Mouse (Mus musculus): Measurements from ENCODE around the gene Snap47. TPM values are rescaled to one million over a fixed set of nuclear protein-coding genes. Genes with fewer than 3 reads are reported as not detected.
A peak's percentile ranks its signal among the peaks of the same experiment; 100 is the strongest.

The Snap47 gene
- total and polyA plus RNA-seq, 2 experiments from 2014 or later: 467 to 588 TPM

DNA sequence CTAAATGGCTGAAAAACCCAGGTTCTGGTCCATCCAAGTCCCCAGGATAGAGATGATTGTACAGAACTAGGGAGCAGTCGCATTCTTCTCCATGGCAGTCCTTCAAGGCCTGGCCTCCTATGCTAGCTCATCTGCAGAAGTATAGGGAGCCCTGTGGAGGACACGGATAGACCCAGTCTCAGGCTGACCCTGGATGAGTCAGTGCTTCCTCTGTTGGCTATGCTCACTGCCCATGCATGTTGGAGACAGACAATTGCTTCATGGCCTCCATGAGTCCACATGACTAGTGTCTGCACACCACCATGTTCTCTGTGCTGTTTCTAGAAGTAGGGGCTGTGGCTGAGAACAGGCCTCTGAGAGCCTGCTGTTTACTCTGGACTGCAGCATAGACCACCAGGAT is 5.4 kb upstream of the Snap47 start:
- no peak overlapping the region for H3K9ac ChIP-seq (replicated peaks; ENCODE audit: low read length, poor library complexity, severe bottlenecking)
- ATAC-seq (ENCODE audit: low FRiP score) (no peak), DNase-seq (ENCODE audit: low spot score) (no peak)
- H3K36me3 ChIP-seq (ENCODE audit: insufficient read depth, low read length): peaks cover 39% of the 10 kb centered on the region
- H3K4me3 ChIP-seq (ENCODE audit: low read depth, low read length): no peak overlapping the region
- H3K4me2 ChIP-seq (ENCODE audit: low read depth, low read length, poor library complexity, severe bottlenecking): no peak overlapping the region
- no peak overlapping the region for H3K27ac ChIP-seq (ENCODE audit: low read depth, low read length)
- no peaks in the 10 kb centered on the region for H3K9me3 ChIP-seq (ENCODE audit: low read length)
- WGBS: 91% methylated on average over 2 of the region's 2 CpGs
- H3K27me3 ChIP-seq (ENCODE audit: insufficient read depth, low read length): no peaks in the 10 kb centered on the region
- H3K4me1 ChIP-seq (ENCODE audit: insufficient read depth, low read length): 0 out of 2 replicates have a peak, but pooled peaks cover under 1% of the 10 kb centered on the region
- no peak for TF ChIP-seq CTCF (IDR thresholded peaks at IDR 0.05)

DNA sequence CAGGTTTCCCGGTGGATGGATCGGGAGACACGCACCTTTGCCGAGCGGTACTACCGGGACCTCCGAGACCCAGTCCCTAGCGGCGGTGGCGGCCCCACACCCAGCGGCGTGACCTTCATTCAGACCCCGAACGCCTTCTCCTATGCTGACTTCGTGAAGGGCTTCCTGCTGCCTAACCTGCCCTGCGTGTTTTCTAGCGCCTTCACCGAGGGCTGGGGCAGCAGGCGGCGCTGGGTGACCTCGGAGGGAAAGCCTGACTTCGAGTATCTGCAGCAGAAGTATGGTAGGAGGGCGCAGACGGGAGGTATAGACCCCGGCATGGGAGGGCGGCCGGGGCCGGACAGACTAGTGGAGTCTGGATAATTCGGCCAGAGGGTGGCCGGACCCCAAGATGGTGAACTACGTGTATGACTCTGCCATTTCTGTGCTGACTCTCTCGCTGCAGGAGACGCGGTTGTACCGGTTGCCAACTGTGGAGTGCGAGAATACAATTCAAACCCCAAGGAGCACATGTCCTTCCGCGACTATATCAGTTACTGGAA is 685 bp downstream of the Snap47 start:
- Histone ChIP-seq H3K9me3 (ENCODE audit: low read length) (no peaks in the 10 kb centered on the region), H3K27me3 (ENCODE audit: insufficient read depth, low read length) (no peaks in the 10 kb centered on the region), H3K4me1 (ENCODE audit: insufficient read depth, low read length) (peaks cover 8% of the 10 kb centered on the region; the same call in 1 of the 2 replicates), H3K4me3 (ENCODE audit: low read depth, low read length) (peak overlapping the region; percentile 84), H3K9ac (replicated peaks; ENCODE audit: low read length, poor library complexity, severe bottlenecking) (peak overlapping the region; percentile 88), H3K36me3 (ENCODE audit: insufficient read depth, low read length) (peaks cover 22% of the 10 kb centered on the region), H3K4me2 (ENCODE audit: low read depth, low read length, poor library complexity, severe bottlenecking) (peak overlapping the region; percentile 91), H3K27ac (ENCODE audit: low read depth, low read length) (peak overlapping the region; percentile 87)
- DNase-seq (ENCODE audit: low spot score) (peak; percentile 19), ATAC-seq (ENCODE audit: low FRiP score) (peak; percentile 62)
- TF ChIP-seq CTCF (IDR thresholded peaks at IDR 0.05): no peak; the same call in 1 of the 2 replicates
- WGBS: under 1% methylated on average over 38 of the region's 38 CpGs

DNA sequence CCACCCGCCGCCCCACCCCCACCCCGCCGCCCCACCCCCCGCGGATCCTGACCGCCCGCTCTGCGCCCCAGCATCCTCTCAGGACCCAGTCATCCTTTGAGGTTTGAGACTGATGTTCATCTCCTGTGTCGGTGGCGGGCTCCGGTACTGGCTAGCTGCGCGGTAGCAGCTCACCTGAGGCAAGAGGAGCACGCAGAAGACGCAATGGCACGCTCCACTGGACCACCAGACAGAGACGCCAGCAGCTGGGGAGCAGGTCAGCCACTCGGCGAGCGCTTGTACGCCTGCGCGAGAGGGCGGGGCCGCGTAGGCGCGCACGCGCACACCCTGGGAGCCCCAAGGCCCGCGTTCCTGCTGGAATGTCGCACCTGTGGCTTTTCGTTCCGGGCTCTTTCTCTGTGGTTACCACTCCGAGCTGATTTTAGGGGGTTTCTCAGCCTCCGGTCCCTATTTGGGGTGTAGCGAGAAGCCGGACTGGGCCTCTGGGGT is 1.2 kb downstream of the Snap47 start, which contains the start of gene Jmjd4:
TSS of gene Jmjd4 (plus strand) at position 305 of the 489 bp plus-strand sequence.
- ATAC-seq (ENCODE audit: low FRiP score) (peak; percentile 93), DNase-seq (ENCODE audit: low spot score) (peak; percentile 94)
- Histone ChIP-seq H3K4me3 (ENCODE audit: low read depth, low read length) (peak within 1 kb of the TSS; percentile 84), H3K4me2 (ENCODE audit: low read depth, low read length, poor library complexity, severe bottlenecking) (peak within 1 kb of the TSS; percentile 91), H3K4me1 (ENCODE audit: insufficient read depth, low read length) (peaks cover 8% of the 10 kb centered on the region; the same call in 1 of the 2 replicates), H3K9me3 (ENCODE audit: low read length) (no peaks in the 10 kb centered on the region), H3K9ac (replicated peaks; ENCODE audit: low read length, poor library complexity, severe bottlenecking) (peak within 1 kb of the TSS; percentile 88), H3K27me3 (ENCODE audit: insufficient read depth, low read length) (no peaks in the 10 kb centered on the region), H3K27ac (ENCODE audit: low read depth, low read length) (peak within 1 kb of the TSS; percentile 87), H3K36me3 (ENCODE audit: insufficient read depth, low read length) (peaks cover 16% of the 10 kb centered on the region)
- no peak for TF ChIP-seq CTCF (IDR thresholded peaks at IDR 0.05)
- WGBS: under 1% methylated on average over 29 of the region's 40 CpGs

DNA sequence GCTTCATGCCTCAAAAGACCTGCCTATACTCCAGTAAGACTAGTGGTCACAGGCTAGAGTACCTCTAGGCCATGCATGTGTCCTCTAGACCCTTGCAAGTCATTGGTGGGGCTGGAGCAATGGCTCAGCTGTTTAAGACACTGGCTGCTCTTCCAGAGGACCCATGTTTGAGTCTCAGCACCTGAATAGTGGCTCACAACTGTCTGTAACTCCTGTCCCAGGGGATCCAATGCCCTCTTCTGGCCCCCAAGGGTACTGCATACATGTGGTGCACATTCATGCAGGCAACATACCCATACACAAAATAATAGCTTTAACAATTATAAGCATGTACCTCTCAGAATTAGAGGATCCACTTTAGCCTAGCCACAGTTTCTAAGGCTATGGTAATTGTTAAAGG is 7.9 kb downstream of the Snap47 start:
- no peaks in the 10 kb centered on the region for H3K9me3 ChIP-seq (ENCODE audit: low read length)
- no peak overlapping the region for H3K4me2 ChIP-seq (ENCODE audit: low read depth, low read length, poor library complexity, severe bottlenecking)
- no peak for ATAC-seq (ENCODE audit: low FRiP score)
- no peak for TF ChIP-seq CTCF (IDR thresholded peaks at IDR 0.05)
- DNase-seq (ENCODE audit: low spot score): no peak
- H3K27me3 ChIP-seq (ENCODE audit: insufficient read depth, low read length): no peaks in the 10 kb centered on the region
- no peak overlapping the region for H3K27ac ChIP-seq (ENCODE audit: low read depth, low read length)
- no peaks in the 10 kb centered on the region for H3K4me1 ChIP-seq (ENCODE audit: insufficient read depth, low read length)
- no peak overlapping the region for H3K4me3 ChIP-seq (ENCODE audit: low read depth, low read length)
- H3K9ac ChIP-seq (replicated peaks; ENCODE audit: low read length, poor library complexity, severe bottlenecking): no peak overlapping the region
- H3K36me3 ChIP-seq (ENCODE audit: insufficient read depth, low read length): no peaks in the 10 kb centered on the region; the same call in 1 of the 2 replicates

DNA sequence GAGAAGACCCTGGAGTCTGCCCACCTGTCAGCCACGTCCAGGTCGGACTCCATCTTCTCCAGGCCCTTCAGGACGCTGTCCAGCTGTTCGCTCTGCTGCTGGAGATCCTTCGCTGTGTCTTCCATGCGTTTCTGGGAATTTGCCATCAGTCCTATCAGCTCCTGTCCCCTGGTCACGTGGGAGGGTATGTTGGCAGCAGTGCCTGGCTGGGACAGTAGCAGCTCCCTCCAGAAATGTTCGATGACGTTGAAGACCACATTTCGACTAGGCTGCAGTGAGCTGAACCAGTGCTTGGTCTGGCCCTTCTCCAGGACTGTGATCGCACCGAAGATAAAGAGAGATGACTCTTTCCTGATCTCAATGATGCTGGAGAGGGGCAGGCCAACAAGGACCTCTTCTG is 13.0 kb downstream of the Snap47 start:
- WGBS: 95% methylated on average over 12 of the region's 12 CpGs
- no peak for ATAC-seq (ENCODE audit: low FRiP score)
- H3K36me3 ChIP-seq (ENCODE audit: insufficient read depth, low read length): peaks cover 15% of the 10 kb centered on the region

DNA sequence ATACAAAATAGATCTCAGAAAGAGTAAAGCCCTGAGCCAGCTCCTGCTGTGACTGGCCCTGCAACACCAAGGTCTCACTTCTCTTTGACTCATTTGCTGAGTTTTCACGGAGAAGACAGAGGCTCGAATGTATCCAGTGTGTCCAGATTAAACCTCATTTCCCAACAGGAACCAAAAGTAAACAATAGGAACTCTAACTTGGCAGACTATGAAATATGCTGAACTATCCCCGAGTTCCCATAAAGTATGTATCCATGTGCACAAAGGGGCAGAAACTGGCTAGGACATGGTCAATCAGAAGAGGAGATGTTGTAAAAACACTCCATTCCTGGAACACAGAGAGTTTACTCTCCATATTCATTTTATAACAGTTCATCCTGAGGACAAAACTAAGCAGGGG is 18.7 kb downstream of the Snap47 start:
- TF ChIP-seq CTCF (IDR thresholded peaks at IDR 0.05): no peak
- H3K36me3 ChIP-seq (ENCODE audit: insufficient read depth, low read length): peaks cover 32% of the 10 kb centered on the region
- DNase-seq (ENCODE audit: low spot score) (no peak), ATAC-seq (ENCODE audit: low FRiP score) (no peak)
- no peaks in the 10 kb centered on the region for H3K9me3 ChIP-seq (ENCODE audit: low read length)
- WGBS: 64% methylated on average over 3 of the region's 3 CpGs
- no peak overlapping the region for H3K4me3 ChIP-seq (ENCODE audit: low read depth, low read length)
- no peaks in the 10 kb centered on the region for H3K4me1 ChIP-seq (ENCODE audit: insufficient read depth, low read length)
- H3K9ac ChIP-seq (replicated peaks; ENCODE audit: low read length, poor library complexity, severe bottlenecking): no peak overlapping the region
- H3K4me2 ChIP-seq (ENCODE audit: low read depth, low read length, poor library complexity, severe bottlenecking): no peak overlapping the region
- no peak overlapping the region for H3K27ac ChIP-seq (ENCODE audit: low read depth, low read length)
- H3K27me3 ChIP-seq (ENCODE audit: insufficient read depth, low read length): no peaks in the 10 kb centered on the region

More for the DNA sequence above, 13.0 kb downstream of the Snap47 start:
- TF ChIP-seq CTCF (IDR thresholded peaks at IDR 0.05): no peak
- no peak overlapping the region for H3K4me2 ChIP-seq (ENCODE audit: low read depth, low read length, poor library complexity, severe bottlenecking)
- no peaks in the 10 kb centered on the region for H3K27me3 ChIP-seq (ENCODE audit: insufficient read depth, low read length)
- no peaks in the 10 kb centered on the region for H3K9me3 ChIP-seq (ENCODE audit: low read length)
- DNase-seq (ENCODE audit: low spot score): no peak
- no peak overlapping the region for H3K4me3 ChIP-seq (ENCODE audit: low read depth, low read length)
- no peaks in the 10 kb centered on the region for H3K4me1 ChIP-seq (ENCODE audit: insufficient read depth, low read length)
- H3K9ac ChIP-seq (replicated peaks; ENCODE audit: low read length, poor library complexity, severe bottlenecking): no peak overlapping the region
- no peak overlapping the region for H3K27ac ChIP-seq (ENCODE audit: low read depth, low read length)

Data from midbrain, postnatal 0 days (tissue).